Mouse (Mus musculus) hindbrain, embryonic 15.5 days (tissue): ENCODE measurements around the gene Gfer. TPM values are rescaled to one million over a fixed set of nuclear protein-coding genes. Genes with fewer than 3 reads are reported as not detected.
"Not testable (repeated sequence)": the region's sequence is repeated elsewhere in the genome, so short reads cannot be mapped to it uniquely, and the experiment has no call there.

Source experiments
- ATAC-seq: fragments of 200-750 bp; cut with Nextera tagmentation; 2 replicates; pipeline ENCODE4 v1.8.0; 2017; ENCODE audit warnings: low read depth, moderate number of reproducible peaks, moderate TSS enrichment; ENCODE audit not compliant: low FRiP score
- H3K27ac ChIP-seq: fragments of 300-500 bp; sonication (generic); replicated peaks from 2 replicates; pipeline ENCODE4 v1.5.1; 2015; ENCODE audit warnings: mild to moderate bottlenecking, inconsistent platforms
- H3K27me3 ChIP-seq: fragments of 300-500 bp; sonication (generic); 2 replicates; pipeline ENCODE4 v1.6.1; 2015; ENCODE audit warnings: control low read depth, inconsistent platforms
- H3K36me3 ChIP-seq: fragments of 300-500 bp; sonication (generic); 2 replicates; pipeline ENCODE4 v1.6.1; 2015; ENCODE audit warnings: control low read depth, inconsistent platforms
- H3K4me1 ChIP-seq: fragments of 300-500 bp; sonication (generic); replicated peaks from 2 replicates; pipeline ENCODE4 v1.6.1; 2015; ENCODE audit warnings: control low read depth, inconsistent platforms
- H3K4me2 ChIP-seq: fragments of 300-500 bp; sonication (generic); 2 replicates; pipeline ENCODE4 v1.6.1; 2015; ENCODE audit warnings: moderate library complexity, mild to moderate bottlenecking, inconsistent platforms
- H3K4me3 ChIP-seq: fragments of 300-500 bp; sonication (generic); 2 replicates; pipeline ENCODE4 v1.5.1; 2015; ENCODE audit warnings: mild to moderate bottlenecking, inconsistent platforms
- H3K9ac ChIP-seq: fragments of 300-500 bp; sonication (generic); 2 replicates; pipeline ENCODE4 v1.6.1; 2015; ENCODE audit warnings: inconsistent platforms
- H3K9me3 ChIP-seq: fragments of 300-500 bp; sonication (generic); 2 replicates; pipeline ENCODE4 v1.6.1; 2016; ENCODE audit warnings: control low read depth, inconsistent platforms
- WGBS: fragments of 180-500 bp; shearing (Covaris S2); methylation state at CpG from one replicate; pipeline ENCODE4 v1.1.7; 2015; 5-methylcytosine and 5-hydroxymethylcytosine counted together
- polyA plus RNA-seq: library from polyadenylated mRNA; unstranded; fragments of >200 nt; fragmentation: Nextera tagmentation; extraction: Ambion mirVana; gene quantifications from 2 replicates; pipeline ENCODE4 v1.2.1, GENCODE M21; 2015

The Gfer gene
- polyA plus RNA-seq, 1 experiment from 2014 or later, result 36.5 TPM

DNA sequence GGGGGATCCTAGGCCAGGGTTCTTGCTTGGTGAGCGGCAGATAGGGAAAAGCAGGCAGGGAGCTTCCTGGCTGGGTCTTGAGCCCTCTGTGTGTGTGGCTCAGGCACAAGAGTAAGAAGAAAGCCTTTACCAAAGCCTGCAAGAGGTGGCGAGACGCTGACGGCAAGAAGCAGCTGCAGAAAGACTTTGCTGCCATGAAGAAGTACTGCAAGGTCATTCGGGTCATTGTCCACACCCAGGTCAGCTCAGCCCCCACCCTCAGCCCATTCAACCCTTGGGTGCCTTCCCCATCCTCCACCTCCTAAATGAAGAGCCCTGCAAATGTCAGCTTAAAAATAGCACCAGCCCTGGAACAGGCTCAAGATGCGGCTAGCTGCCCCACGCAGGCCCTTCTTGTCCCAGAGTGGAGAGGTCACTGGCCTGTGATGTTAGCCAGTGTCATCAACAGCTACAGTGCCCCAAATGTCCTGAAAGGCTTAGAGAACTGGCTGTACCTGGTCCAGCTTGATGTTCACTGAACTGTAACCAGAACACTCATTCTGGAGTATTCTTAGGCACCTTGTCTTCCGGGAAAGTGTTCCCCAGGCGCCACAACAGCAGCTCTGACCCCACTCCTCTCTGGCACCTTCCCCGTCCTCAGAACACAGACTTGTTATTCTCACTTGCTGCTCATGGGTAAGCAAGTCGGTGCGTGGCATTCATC lies 36.4 kb upstream of the Gfer start:
- Histone ChIP-seq H3K27me3 (no peaks in the 10 kb centered on the region), H3K36me3 (no peaks in the 10 kb centered on the region), H3K9me3 (no peaks in the 10 kb centered on the region), H3K9ac (no peak overlapping the region), H3K4me2 (no peak overlapping the region), H3K4me3 (no peak overlapping the region), H3K27ac (no peak overlapping the region), H3K4me1 (peaks cover 16% of the 10 kb centered on the region)
- 78% methylated on average over 12 of the region's 12 CpGs for WGBS
- no peak for ATAC-seq

GRCm38 (mm10) chr17:24730787-24731186 lies 34.8 kb upstream of the Gfer start:
- Histone ChIP-seq H3K27me3 (no peaks in the 10 kb centered on the region), H3K27ac (no peak overlapping the region), H3K4me1 (peaks cover 2% of the 10 kb centered on the region), H3K9me3 (no peaks in the 10 kb centered on the region), H3K36me3 (no peaks in the 10 kb centered on the region), H3K4me2 (no peak overlapping the region), H3K4me3 (no peak overlapping the region), H3K9ac (no peak overlapping the region)
- WGBS, result 84% methylated on average over 14 of the region's 14 CpGs
- no peak for ATAC-seq

DNA sequence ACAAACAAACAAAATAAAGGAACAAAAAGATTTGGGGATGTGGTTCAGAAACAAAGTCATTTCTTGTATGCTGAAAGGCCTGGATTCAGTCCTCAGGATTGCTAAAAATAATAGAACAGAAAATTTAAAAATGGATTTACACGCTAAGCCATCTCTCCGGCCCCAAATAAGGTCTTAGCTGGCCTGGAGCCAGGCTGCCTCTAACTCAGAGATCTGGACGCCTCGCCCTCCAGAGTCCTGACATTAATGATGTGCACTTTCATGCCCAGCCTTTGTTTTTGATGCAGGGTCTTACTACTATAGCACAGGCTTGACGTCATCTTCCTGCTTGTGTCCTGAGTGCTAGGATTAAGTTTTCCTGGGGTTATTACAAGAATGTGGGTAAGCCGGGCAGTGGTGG lies 33.1 kb upstream of the Gfer start:
- no peak overlapping the region for H3K9ac ChIP-seq
- H3K4me1 ChIP-seq, result no peaks in the 10 kb centered on the region
- ATAC-seq, result no peak
- H3K36me3 ChIP-seq, result no peaks in the 10 kb centered on the region
- H3K27me3 ChIP-seq, result no peaks in the 10 kb centered on the region
- no peaks in the 10 kb centered on the region for H3K9me3 ChIP-seq
- 79% methylated on average over 6 of the region's 6 CpGs for WGBS
- H3K27ac ChIP-seq, result no peak overlapping the region
- H3K4me3 ChIP-seq, result no peak overlapping the region
- H3K4me2 ChIP-seq, result no peak overlapping the region

- no peaks in the 10 kb centered on the region for H3K27me3 ChIP-seq
- no peak overlapping the region for H3K4me2 ChIP-seq
- ATAC-seq, result no peak
- H3K9ac ChIP-seq, result no peak overlapping the region
- H3K36me3 ChIP-seq, result no peaks in the 10 kb centered on the region
- no peak overlapping the region for H3K4me3 ChIP-seq
- H3K9me3 ChIP-seq, result no peaks in the 10 kb centered on the region
- WGBS, result 74% methylated on average over 17 of the region's 17 CpGs
- peaks cover 6% of the 10 kb centered on the region for H3K4me1 ChIP-seq
- H3K27ac ChIP-seq, result no peak overlapping the region
These were observed 32.2 kb upstream of the Gfer start for GRCm38 (mm10) chr17:24728184-24728583.

- Histone ChIP-seq H3K27me3 (no peaks in the 10 kb centered on the region), H3K9me3 (no peaks in the 10 kb centered on the region), H3K4me1 (peaks cover 11% of the 10 kb centered on the region), H3K36me3 (no peaks in the 10 kb centered on the region), H3K27ac (no peak within 1 kb of the TSS), H3K9ac (no peak within 1 kb of the TSS), H3K4me2 (no peak within 1 kb of the TSS), H3K4me3 (no peak within 1 kb of the TSS)
- 82% methylated on average over 2 of the region's 2 CpGs for WGBS
- no peak for ATAC-seq
These were observed 31.7 kb upstream of the Gfer start, which contains the start of gene Rpl3l for GRCm38 (mm10) chr17:24727618-24728017. TSS of gene Rpl3l (plus strand) at chr17:24727820.

DNA sequence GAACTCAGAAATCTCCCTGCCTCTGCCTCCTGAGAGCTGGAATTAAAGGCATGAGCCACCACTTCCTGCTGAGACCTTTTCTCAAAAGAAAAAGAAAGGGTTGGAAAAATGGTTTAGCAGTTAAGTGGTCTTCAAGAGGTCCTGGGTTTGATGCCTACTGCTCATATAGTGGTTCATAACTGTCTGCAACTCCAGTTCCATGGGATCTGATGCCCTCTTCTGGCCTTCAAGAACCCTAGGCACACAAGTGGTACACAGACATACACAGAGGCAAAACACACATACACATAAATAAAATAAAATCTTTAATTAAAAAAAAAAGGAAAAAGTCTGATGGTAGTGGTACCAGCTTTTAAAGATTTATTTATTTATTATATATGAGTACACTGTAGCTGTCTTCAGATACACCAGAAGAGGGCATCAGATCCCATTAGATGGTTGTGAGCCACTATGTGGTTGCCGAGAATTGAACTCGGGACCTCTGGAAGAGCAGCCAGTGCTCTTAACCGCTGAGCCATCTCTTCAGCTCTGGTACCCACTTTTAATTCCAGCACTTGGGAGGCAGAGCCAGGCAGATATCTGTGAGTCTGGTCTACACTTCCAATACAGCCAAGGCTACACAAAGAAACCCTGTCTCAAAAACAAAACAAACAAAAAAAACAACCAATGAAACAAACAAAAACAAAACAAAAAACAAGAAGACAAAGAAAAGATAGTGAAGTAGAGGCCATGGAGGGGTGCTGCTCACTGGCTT lies 29.9 kb upstream of the Gfer start:
- H3K4me2 ChIP-seq, result no peak overlapping the region
- H3K27me3 ChIP-seq, result no peaks in the 10 kb centered on the region
- no peak overlapping the region for H3K27ac ChIP-seq
- no peaks in the 10 kb centered on the region for H3K9me3 ChIP-seq
- no peak overlapping the region for H3K4me3 ChIP-seq
- H3K4me1 ChIP-seq, result peaks cover 27% of the 10 kb centered on the region
- no peak overlapping the region for H3K9ac ChIP-seq
- peaks cover 13% of the 10 kb centered on the region for H3K36me3 ChIP-seq
- no peak for ATAC-seq
- WGBS, result 75% methylated on average over 3 of the region's 3 CpGs

- peak; percentile 77 for ATAC-seq
- peaks cover 13% of the 10 kb centered on the region for H3K36me3 ChIP-seq
- H3K27me3 ChIP-seq, result no peaks in the 10 kb centered on the region
- peak within 1 kb of the TSS; percentile 81 for H3K4me2 ChIP-seq
- peak within 1 kb of the TSS; percentile 91 for H3K9ac ChIP-seq
- H3K4me1 ChIP-seq, result peaks cover 31% of the 10 kb centered on the region
- 0% methylated on average over 30 of the region's 30 CpGs for WGBS
- peak within 1 kb of the TSS; percentile 84 for H3K27ac ChIP-seq
- H3K9me3 ChIP-seq, result no peaks in the 10 kb centered on the region
- peak within 1 kb of the TSS; percentile 78 for H3K4me3 ChIP-seq
These were observed 28.2 kb upstream of the Gfer start, which contains the start of gene Ndufb10 for GRCm38 (mm10) chr17:24724184-24724583. TSS of gene Ndufb10 (minus strand) at chr17:24724478.

DNA sequence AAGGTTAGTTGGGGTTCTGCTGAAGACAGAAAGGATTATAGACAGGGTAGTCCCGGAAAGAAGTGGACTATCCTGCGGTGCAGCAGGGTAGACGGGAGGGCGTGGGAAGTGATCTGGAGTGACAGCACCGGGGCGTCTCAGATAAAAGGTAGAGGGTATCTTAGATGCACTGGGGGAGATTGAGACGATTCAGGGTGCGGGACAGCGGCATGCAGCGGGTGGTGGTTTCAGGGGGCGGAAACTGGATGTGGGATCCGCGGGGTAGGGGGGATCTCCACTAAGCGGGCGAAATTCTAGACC lies 27.9 kb upstream of the Gfer start:
- Histone ChIP-seq H3K4me2 (peak overlapping the region; percentile 81), H3K4me1 (peaks cover 35% of the 10 kb centered on the region), H3K4me3 (peak overlapping the region; percentile 78), H3K36me3 (peaks cover 13% of the 10 kb centered on the region), H3K27me3 (no peaks in the 10 kb centered on the region), H3K9me3 (no peaks in the 10 kb centered on the region), H3K9ac (peak overlapping the region; percentile 91), H3K27ac (peak overlapping the region; percentile 84)
- 1% methylated on average over 15 of the region's 15 CpGs for WGBS
- ATAC-seq, result no peak

DNA sequence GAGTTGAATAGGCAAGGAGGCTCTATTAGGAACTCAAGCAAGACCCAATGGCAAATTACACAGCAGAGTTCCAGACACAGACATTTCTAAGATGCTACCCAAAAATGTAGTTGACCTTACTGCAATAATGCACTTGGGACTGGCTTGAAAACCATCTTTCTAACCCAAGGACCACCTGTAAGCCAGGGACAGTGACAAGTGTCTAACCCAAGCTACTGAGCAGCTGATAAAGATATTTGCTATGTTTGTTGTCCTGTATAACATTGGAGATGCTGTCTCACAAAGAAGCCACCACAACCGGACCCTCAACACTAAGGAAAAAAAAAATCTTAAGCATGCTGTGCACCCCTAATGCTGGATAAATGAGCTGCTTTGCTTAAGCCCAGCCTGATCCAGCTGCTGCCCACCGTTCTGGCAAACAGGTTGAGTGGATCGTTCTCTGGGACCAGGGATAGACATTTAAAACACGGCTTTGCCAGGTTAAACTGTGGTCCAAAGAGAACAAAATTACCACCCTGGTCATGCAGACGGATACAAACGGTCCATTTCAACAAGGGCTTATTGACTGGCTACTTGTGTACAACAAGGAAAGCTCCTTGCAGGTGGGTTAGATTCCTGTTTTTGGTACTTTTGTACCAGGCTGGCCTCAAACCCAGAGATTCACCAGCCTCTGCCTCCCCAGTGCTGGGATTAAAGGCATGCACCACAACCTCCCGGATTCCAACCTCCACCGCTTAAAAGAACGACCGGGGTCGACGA lies 27.3 kb upstream of the Gfer start:
- Histone ChIP-seq H3K4me3 (peak overlapping the region; percentile 78), H3K4me2 (peak overlapping the region; percentile 81), H3K4me1 (peaks cover 40% of the 10 kb centered on the region), H3K36me3 (peaks cover 13% of the 10 kb centered on the region), H3K9ac (peak overlapping the region; percentile 91), H3K27ac (peak overlapping the region; percentile 84), H3K27me3 (no peaks in the 10 kb centered on the region), H3K9me3 (no peaks in the 10 kb centered on the region)
- WGBS, result 4% methylated on average over 12 of the region's 12 CpGs
- ATAC-seq, result no peak

DNA sequence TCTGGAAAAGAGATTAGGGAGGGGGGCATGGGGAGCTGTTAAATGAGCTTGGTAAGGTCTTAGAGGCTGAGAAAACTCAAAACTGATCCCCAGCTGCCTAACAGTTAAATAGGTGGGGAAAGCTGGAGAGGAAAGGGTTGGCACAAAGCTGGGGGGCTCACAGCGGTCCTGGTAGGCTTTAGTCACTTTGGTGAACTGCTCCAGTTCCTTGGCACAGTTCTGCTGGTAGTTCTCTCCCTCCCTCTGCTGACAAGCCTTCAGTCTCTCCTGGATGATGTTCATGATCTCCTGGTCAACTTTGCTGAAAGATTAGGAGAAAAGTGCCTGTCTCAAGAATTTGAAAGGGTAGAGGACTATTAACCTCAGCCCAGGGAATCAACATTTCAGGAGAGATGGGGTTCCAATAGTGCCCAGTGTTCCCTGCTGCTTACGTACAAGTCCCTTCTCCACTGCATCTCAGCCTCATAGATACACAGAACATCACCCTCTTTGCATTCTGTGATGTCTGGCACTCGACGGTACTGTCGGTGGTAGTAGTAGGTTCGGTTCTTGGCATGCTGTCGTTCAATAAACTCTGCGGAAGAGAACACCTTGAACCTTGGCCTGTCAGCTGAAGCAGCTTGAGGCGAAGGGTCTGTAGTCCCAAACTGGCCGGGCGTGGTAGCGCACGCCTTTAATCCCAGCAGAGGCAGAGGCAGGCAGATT lies 26.4 kb upstream of the Gfer start:
- Histone ChIP-seq H3K4me2 (peak overlapping the region; percentile 81), H3K4me3 (peak overlapping the region; percentile 78; the same call in 1 of the 2 replicates), H3K9ac (no peak overlapping the region), H3K4me1 (peaks cover 40% of the 10 kb centered on the region), H3K27ac (no peak overlapping the region), H3K36me3 (peaks cover 13% of the 10 kb centered on the region), H3K9me3 (no peaks in the 10 kb centered on the region), H3K27me3 (no peaks in the 10 kb centered on the region)
- ATAC-seq, result no peak
- 33% methylated on average over 13 of the region's 13 CpGs for WGBS

DNA sequence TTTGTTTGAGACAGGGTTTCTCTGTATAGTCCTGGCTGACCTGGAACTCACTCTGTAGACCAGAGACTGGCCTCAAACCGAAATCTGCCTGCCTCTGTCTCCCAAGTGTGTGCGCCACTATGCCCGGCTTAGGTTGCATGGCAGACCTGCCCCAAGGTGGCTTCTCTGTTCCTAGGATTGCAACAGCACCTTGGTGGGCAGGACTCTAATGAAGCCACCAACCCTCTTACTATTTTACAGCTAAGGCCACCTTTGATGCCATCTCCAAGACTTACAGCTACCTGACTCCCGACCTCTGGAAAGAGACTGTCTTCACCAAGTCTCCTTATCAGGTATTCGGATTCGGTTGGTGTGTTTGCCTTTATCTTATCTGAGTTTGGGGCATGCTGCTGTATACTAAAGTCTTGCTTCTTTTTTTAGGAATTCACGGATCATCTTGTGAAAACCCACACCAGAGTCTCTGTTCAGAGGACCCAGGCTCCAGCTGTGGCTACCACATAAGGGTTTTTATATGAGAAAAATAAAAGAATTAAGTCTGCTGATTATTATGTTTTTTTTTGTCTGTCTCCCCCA lies 25.5 kb upstream of the Gfer start:
- not testable (repeated sequence) for ATAC-seq, H3K9me3 ChIP-seq, H3K27me3 ChIP-seq, H3K27ac ChIP-seq
- Histone ChIP-seq H3K4me3 (peak overlapping the region; percentile 93), H3K4me2 (peak overlapping the region; percentile 81), H3K36me3 (peaks cover 17% of the 10 kb centered on the region), H3K4me1 (peaks cover 40% of the 10 kb centered on the region), H3K9ac (peak overlapping the region; percentile 24; the same call in 1 of the 2 replicates)
- 77% methylated on average over 7 of the region's 7 CpGs for WGBS
